Mouse (Mus musculus) limb, embryonic 15.5 days (tissue): ENCODE measurements around the gene Ccdc12. TPM values are rescaled to one million over a fixed set of nuclear protein-coding genes. Genes with fewer than 3 reads are reported as not detected.
A peak's percentile ranks its signal among the peaks of the same experiment; 100 is the strongest.

Experiments
- ATAC-seq: fragments of 200-750 bp; cut with Nextera tagmentation; 2 replicates; pipeline ENCODE4 v1.8.0; 2017; ENCODE audit warnings: low read depth, moderate TSS enrichment; ENCODE audit not compliant: insufficient number of reproducible peaks, low FRiP score, low TSS enrichment
- H3K27ac ChIP-seq: fragments of 300-500 bp; sonication (generic); 2 replicates; pipeline ENCODE4 v1.5.1; 2015; ENCODE audit warnings: moderate library complexity, mild to moderate bottlenecking, inconsistent platforms
- H3K27me3 ChIP-seq: fragments of 300-500 bp; sonication (generic); 2 replicates; pipeline ENCODE4 v1.6.1; 2015; ENCODE audit warnings: inconsistent platforms
- H3K36me3 ChIP-seq: fragments of 300-500 bp; sonication (generic); 2 replicates; pipeline ENCODE4 v1.6.1; 2015; ENCODE audit warnings: inconsistent platforms
- H3K4me1 ChIP-seq: fragments of 300-500 bp; sonication (generic); 2 replicates; pipeline ENCODE4 v1.6.1; 2015; ENCODE audit warnings: inconsistent platforms
- H3K4me2 ChIP-seq: fragments of 300-500 bp; sonication (generic); 2 replicates; pipeline ENCODE4 v1.6.1; 2015; ENCODE audit warnings: mild to moderate bottlenecking, inconsistent platforms
- H3K4me3 ChIP-seq: fragments of 300-500 bp; sonication (generic); 2 replicates; pipeline ENCODE4 v1.5.1; 2015; ENCODE audit warnings: mild to moderate bottlenecking, inconsistent platforms
- H3K9ac ChIP-seq: fragments of 300-500 bp; sonication (generic); 2 replicates; pipeline ENCODE4 v1.6.1; 2015; ENCODE audit warnings: inconsistent platforms
- H3K9me3 ChIP-seq: fragments of 300-500 bp; sonication (generic); 2 replicates; pipeline ENCODE4 v1.6.1; 2016; ENCODE audit warnings: inconsistent platforms
- WGBS: fragments of 180-500 bp; shearing (Covaris S2); methylation state at CpG from one replicate; pipeline ENCODE4 v1.1.7; 2015; 5-methylcytosine and 5-hydroxymethylcytosine counted together
- polyA plus RNA-seq: library from polyadenylated mRNA; unstranded; fragments of >200 nt; fragmentation: Nextera tagmentation; extraction: Ambion mirVana; gene quantifications from 2 replicates; pipeline ENCODE4 v1.2.1, GENCODE M21; 2015

The Ccdc12 gene
- polyA plus RNA-seq, 1 experiment from 2014 or later, result 116 TPM

- H3K27me3 ChIP-seq, result peaks cover 38% of the 10 kb centered on the region
- no peaks in the 10 kb centered on the region for H3K36me3 ChIP-seq
- no peaks in the 10 kb centered on the region for H3K9me3 ChIP-seq
- 23% methylated on average over 13 of the region's 13 CpGs for WGBS
- no peak for ATAC-seq
- peak overlapping the region; percentile 63 for H3K27ac ChIP-seq
- no peak overlapping the region for H3K9ac ChIP-seq
- H3K4me2 ChIP-seq, result peak overlapping the region; percentile 99
- H3K4me1 ChIP-seq, result peaks cover 34% of the 10 kb centered on the region
- peak overlapping the region; percentile 58 for H3K4me3 ChIP-seq
Observed at GRCm38 (mm10) chr9:110651931-110652722, 4.2 kb upstream of the Ccdc12 start.

- Histone ChIP-seq H3K27me3 (peaks cover 38% of the 10 kb centered on the region), H3K36me3 (no peaks in the 10 kb centered on the region), H3K4me2 (peak overlapping the region; percentile 99), H3K4me1 (peaks cover 38% of the 10 kb centered on the region), H3K9me3 (no peaks in the 10 kb centered on the region), H3K9ac (0 out of 2 replicates have a peak overlapping the region, but pooled peaks have one; percentile 33), H3K4me3 (peak overlapping the region; percentile 58), H3K27ac (peak overlapping the region; percentile 63)
- 23% methylated on average over 14 of the region's 14 CpGs for WGBS
- ATAC-seq, result no peak
Observed at GRCm38 (mm10) chr9:110652963-110653654, 3.2 kb upstream of the Ccdc12 start.

- peak within 1 kb of the TSS; percentile 33; the same call in 1 of the 2 replicates for H3K9ac ChIP-seq
- under 1% methylated on average over 72 of the region's 75 CpGs for WGBS
- no peaks in the 10 kb centered on the region for H3K9me3 ChIP-seq
- H3K27ac ChIP-seq, result peak within 1 kb of the TSS; percentile 63
- H3K4me2 ChIP-seq, result peak within 1 kb of the TSS; percentile 99
- peak within 1 kb of the TSS; percentile 58 for H3K4me3 ChIP-seq
- peak; percentile 78 for ATAC-seq
- 0 out of 2 replicates have a peak, but pooled peaks cover under 1% of the 10 kb centered on the region for H3K36me3 ChIP-seq
- H3K4me1 ChIP-seq, result peaks cover 38% of the 10 kb centered on the region
- H3K27me3 ChIP-seq, result peaks cover 38% of the 10 kb centered on the region
Observed at GRCm38 (mm10) chr9:110653655-110654461, 2.4 kb upstream of the Ccdc12 start, which contains the start of gene Nbeal2. Gene Nbeal2 (minus strand): TSS chr9:110654161.

- H3K9ac ChIP-seq, result no peak overlapping the region
- peak overlapping the region; percentile 58 for H3K4me3 ChIP-seq
- peak overlapping the region; percentile 38 for H3K27ac ChIP-seq
- no peaks in the 10 kb centered on the region for H3K9me3 ChIP-seq
- ATAC-seq, result no peak
- H3K36me3 ChIP-seq, result 0 out of 2 replicates have a peak, but pooled peaks cover 8% of the 10 kb centered on the region
- WGBS, result 79% methylated on average over 19 of the region's 19 CpGs
- H3K27me3 ChIP-seq, result peaks cover 37% of the 10 kb centered on the region
- peaks cover 38% of the 10 kb centered on the region for H3K4me1 ChIP-seq
- peak overlapping the region; percentile 99 for H3K4me2 ChIP-seq
Observed at GRCm38 (mm10) chr9:110654726-110655650, 1.3 kb upstream of the Ccdc12 start.

GRCm38 (mm10) chr9:110655651-110656007, 674 bp upstream of the Ccdc12 start:
- ATAC-seq, result no peak
- H3K27ac ChIP-seq, result peak overlapping the region; percentile 57
- 83% methylated on average over 10 of the region's 10 CpGs for WGBS

GRCm38 (mm10) chr9:110657474-110658078, 1.3 kb downstream of the Ccdc12 start:
- Histone ChIP-seq H3K9ac (no peak overlapping the region; the same call in 1 of the 2 replicates), H3K4me3 (peak overlapping the region; percentile 83), H3K36me3 (0 out of 2 replicates have a peak, but pooled peaks cover 8% of the 10 kb centered on the region), H3K27ac (no peak overlapping the region), H3K4me2 (peak overlapping the region; percentile 62), H3K4me1 (peaks cover 32% of the 10 kb centered on the region), H3K27me3 (peaks cover 16% of the 10 kb centered on the region), H3K9me3 (no peaks in the 10 kb centered on the region)
- 82% methylated on average over 13 of the region's 13 CpGs for WGBS
- no peak for ATAC-seq

More at GRCm38 (mm10) chr9:110655651-110656007, 674 bp upstream of the Ccdc12 start:
- peaks cover 34% of the 10 kb centered on the region for H3K27me3 ChIP-seq
- H3K36me3 ChIP-seq, result 0 out of 2 replicates have a peak, but pooled peaks cover 8% of the 10 kb centered on the region
- peak overlapping the region; percentile 83 for H3K4me3 ChIP-seq
- peaks cover 38% of the 10 kb centered on the region for H3K4me1 ChIP-seq
- H3K9ac ChIP-seq, result no peak overlapping the region
- H3K9me3 ChIP-seq, result no peaks in the 10 kb centered on the region
- H3K4me2 ChIP-seq, result peak overlapping the region; percentile 62

- Histone ChIP-seq H3K9ac (no peak overlapping the region), H3K27ac (no peak overlapping the region), H3K4me1 (peaks cover 15% of the 10 kb centered on the region), H3K9me3 (no peaks in the 10 kb centered on the region), H3K36me3 (0 out of 2 replicates have a peak, but pooled peaks cover 8% of the 10 kb centered on the region), H3K4me3 (no peak overlapping the region), H3K27me3 (no peaks in the 10 kb centered on the region), H3K4me2 (no peak overlapping the region)
- WGBS, result 90% methylated on average over 12 of the region's 12 CpGs
- ATAC-seq, result no peak
Observed at GRCm38 (mm10) chr9:110659521-110659920, 3.2 kb downstream of the Ccdc12 start.

- H3K4me3 ChIP-seq, result no peak overlapping the region
- H3K36me3 ChIP-seq, result 0 out of 2 replicates have a peak, but pooled peaks cover 8% of the 10 kb centered on the region
- no peak overlapping the region for H3K27ac ChIP-seq
- H3K27me3 ChIP-seq, result no peaks in the 10 kb centered on the region
- no peaks in the 10 kb centered on the region for H3K9me3 ChIP-seq
- no peak overlapping the region for H3K9ac ChIP-seq
- no peak for ATAC-seq
- no peak overlapping the region for H3K4me2 ChIP-seq
- 78% methylated on average over 2 of the region's 2 CpGs for WGBS
- peaks cover 12% of the 10 kb centered on the region for H3K4me1 ChIP-seq
Observed at GRCm38 (mm10) chr9:110660208-110660607, 3.9 kb downstream of the Ccdc12 start.

GRCm38 (mm10) chr9:110660856-110661612, 4.7 kb downstream of the Ccdc12 start:
- H3K36me3 ChIP-seq, result 0 out of 2 replicates have a peak, but pooled peaks cover 8% of the 10 kb centered on the region
- H3K27me3 ChIP-seq, result no peaks in the 10 kb centered on the region
- H3K9me3 ChIP-seq, result no peaks in the 10 kb centered on the region
- peaks cover 6% of the 10 kb centered on the region for H3K4me1 ChIP-seq
- no peak overlapping the region for H3K4me3 ChIP-seq
- H3K27ac ChIP-seq, result no peak overlapping the region
- H3K4me2 ChIP-seq, result no peak overlapping the region
- no peak overlapping the region for H3K9ac ChIP-seq
- ATAC-seq, result no peak
- WGBS, result 71% methylated on average over 7 of the region's 7 CpGs

GRCm38 (mm10) chr9:110662844-110663243, 6.5 kb downstream of the Ccdc12 start:
- H3K4me3 ChIP-seq, result no peak overlapping the region
- no peaks in the 10 kb centered on the region for H3K27me3 ChIP-seq
- H3K4me1 ChIP-seq, result peaks cover 2% of the 10 kb centered on the region
- no peak overlapping the region for H3K9ac ChIP-seq
- H3K4me2 ChIP-seq, result no peak overlapping the region
- 89% methylated on average over 1 of the region's 1 CpGs for WGBS
- H3K36me3 ChIP-seq, result 0 out of 2 replicates have a peak, but pooled peaks cover 8% of the 10 kb centered on the region
- no peaks in the 10 kb centered on the region for H3K9me3 ChIP-seq
- no peak overlapping the region for H3K27ac ChIP-seq
- ATAC-seq, result no peak
